Mouse (Mus musculus): ENCODE measurements at regions not wholly inside any gene's neighbourhood (a gene's known extent, or its start where the extent isn't known, plus 50 kb on each side); places are given as distances from the start of the nearest gene placed in this dataset.

DNA sequence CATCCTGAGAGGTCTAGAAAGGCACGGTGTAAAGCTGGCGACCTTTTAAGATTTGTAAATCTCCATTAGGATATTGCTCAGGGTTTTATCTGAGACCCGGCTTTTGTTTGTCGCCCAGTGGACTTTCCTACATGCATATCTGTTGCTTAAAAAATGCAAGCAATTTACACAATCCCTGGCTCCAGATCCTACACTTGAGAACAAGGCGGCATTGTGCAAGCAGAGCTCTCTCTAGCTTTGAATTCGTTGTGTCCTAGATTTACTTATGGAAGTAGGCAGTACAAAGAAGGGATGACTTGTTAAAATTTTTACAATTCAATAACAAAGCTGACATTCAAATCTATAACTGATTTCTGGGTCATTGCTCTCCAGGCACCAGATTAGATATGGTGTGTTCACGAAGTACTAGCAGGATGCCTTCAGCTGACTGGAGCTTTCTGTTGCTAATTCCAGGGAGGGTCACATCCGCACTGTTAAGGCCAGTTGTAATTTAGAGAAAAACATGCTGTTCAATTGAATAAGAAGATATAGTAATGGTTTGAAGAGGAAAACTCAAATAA, 62.2 kb upstream of the Teddm2 start:
- Histone ChIP-seq H3K4me2 (replicated peaks; ENCODE audit: low read depth, low read length) (no peak overlapping the region), H3K27ac (ENCODE audit: low read length) (peak overlapping the region; percentile 77), H3K27me3 (replicated peaks; ENCODE audit: insufficient read depth, low read length) (no peaks in the 10 kb centered on the region), H3K9me3 (ENCODE audit: low read length) (no peaks in the 10 kb centered on the region), H3K9ac (replicated peaks; ENCODE audit: low read depth) (no peak overlapping the region), H3K4me3 (ENCODE audit: low read depth, low read length) (no peak overlapping the region), H3K4me1 (ENCODE audit: insufficient read depth, low read depth, low read length) (peaks cover 8% of the 10 kb centered on the region; the same call in 1 of the 2 replicates), H3K36me3 (ENCODE audit: insufficient read depth, low read length) (no peaks in the 10 kb centered on the region)
- 33% methylated on average over 8 of the region's 8 CpGs for WGBS
- peak; percentile 84 for DNase-seq (ENCODE audit: low spot score)
- TF ChIP-seq CTCF (IDR thresholded peaks at IDR 0.05): no peak
- TF ChIP-seq EP300 (IDR thresholded peaks at IDR 0.05): no peak
- peak; percentile 57 for ATAC-seq

DNA sequence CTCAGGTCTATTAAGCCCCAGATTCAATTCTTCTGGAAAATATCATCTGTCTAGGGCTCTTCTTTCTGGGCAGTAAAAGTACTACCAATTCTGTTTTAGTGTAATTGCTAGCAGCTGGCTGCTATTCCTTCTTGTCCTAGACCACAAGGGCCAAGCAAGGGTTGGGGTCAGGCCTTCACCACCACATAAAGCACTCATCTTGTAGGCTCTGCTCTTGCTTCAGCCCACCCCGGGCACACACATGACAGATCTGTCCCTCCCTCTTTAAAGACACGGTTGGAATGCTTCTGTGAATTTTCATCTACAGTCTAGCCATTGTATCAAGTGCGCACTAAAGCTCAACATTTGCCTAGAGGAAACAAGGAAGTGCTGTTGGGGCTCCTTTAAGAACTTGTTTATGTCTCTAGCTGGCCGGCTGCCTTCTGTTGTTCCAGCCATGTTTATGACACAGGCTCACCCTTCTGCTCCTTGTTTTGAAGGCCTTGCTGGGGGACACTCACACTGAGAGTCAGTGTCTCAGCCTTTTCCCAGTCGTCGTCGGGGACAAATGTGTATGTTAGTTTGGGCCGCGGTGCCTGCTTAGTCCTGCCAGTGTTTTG, 63.8 kb upstream of the Teddm2 start:
- 30% methylated on average over 9 of the region's 9 CpGs for WGBS
- peak; percentile 75 for ATAC-seq

DNA sequence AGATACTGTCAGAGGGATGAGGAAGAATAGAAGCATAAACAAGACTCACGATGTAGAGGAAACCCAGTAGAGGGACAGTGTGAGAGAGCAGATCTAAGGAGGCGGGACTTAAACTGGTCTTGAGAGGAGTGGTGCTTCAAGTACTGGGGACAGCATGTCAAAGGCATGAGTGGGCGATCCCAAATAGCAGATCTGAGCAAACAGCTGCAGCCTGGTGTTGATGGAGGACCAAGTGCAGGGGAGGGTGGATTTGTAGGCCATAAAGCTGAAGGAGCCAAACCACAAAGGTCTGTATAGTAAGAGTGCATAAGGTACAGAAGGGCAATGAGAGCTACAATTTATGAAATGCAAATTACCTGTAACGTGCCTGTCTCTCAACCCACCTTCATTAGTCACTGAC, 69.4 kb upstream of the Teddm2 start:
- Histone ChIP-seq H3K36me3 (ENCODE audit: insufficient read depth, low read length) (no peaks in the 10 kb centered on the region), H3K4me1 (ENCODE audit: insufficient read depth, low read depth, low read length) (no peaks in the 10 kb centered on the region), H3K27ac (ENCODE audit: low read length) (no peak overlapping the region), H3K4me2 (replicated peaks; ENCODE audit: low read depth, low read length) (no peak overlapping the region), H3K4me3 (ENCODE audit: low read depth, low read length) (no peak overlapping the region), H3K27me3 (replicated peaks; ENCODE audit: insufficient read depth, low read length) (no peaks in the 10 kb centered on the region), H3K9me3 (ENCODE audit: low read length) (no peaks in the 10 kb centered on the region), H3K9ac (replicated peaks; ENCODE audit: low read depth) (no peak overlapping the region)
- TF ChIP-seq EP300 (IDR thresholded peaks at IDR 0.05): no peak
- no peak for TF ChIP-seq CTCF (IDR thresholded peaks at IDR 0.05)
- WGBS: 64% methylated on average over 4 of the region's 4 CpGs
- ATAC-seq (no peak), DNase-seq (ENCODE audit: low spot score) (no peak)

More for the DNA sequence above, 63.8 kb upstream of the Teddm2 start:
- H3K27ac ChIP-seq (ENCODE audit: low read length): peak overlapping the region; percentile 68
- peaks cover 8% of the 10 kb centered on the region; the same call in 1 of the 2 replicates for H3K4me1 ChIP-seq (ENCODE audit: insufficient read depth, low read depth, low read length)
- DNase-seq (ENCODE audit: low spot score): peak; percentile 79
- TF ChIP-seq EP300 (IDR thresholded peaks at IDR 0.05) (no peak), CTCF (IDR thresholded peaks at IDR 0.05) (no peak)
- no peak overlapping the region for H3K4me2 ChIP-seq (replicated peaks; ENCODE audit: low read depth, low read length)
- no peak overlapping the region for H3K9ac ChIP-seq (replicated peaks; ENCODE audit: low read depth)
- H3K27me3 ChIP-seq (replicated peaks; ENCODE audit: insufficient read depth, low read length): no peaks in the 10 kb centered on the region
- no peaks in the 10 kb centered on the region for H3K9me3 ChIP-seq (ENCODE audit: low read length)
- H3K36me3 ChIP-seq (ENCODE audit: insufficient read depth, low read length): no peaks in the 10 kb centered on the region
- no peak overlapping the region for H3K4me3 ChIP-seq (ENCODE audit: low read depth, low read length)

GRCm38 (mm10) chr1:153974300-153974699, 74.3 kb upstream of the Teddm2 start:
- Histone ChIP-seq H3K4me3 (ENCODE audit: low read depth, low read length) (no peak overlapping the region), H3K9me3 (ENCODE audit: low read length) (no peaks in the 10 kb centered on the region), H3K36me3 (ENCODE audit: insufficient read depth, low read length) (no peaks in the 10 kb centered on the region), H3K27me3 (replicated peaks; ENCODE audit: insufficient read depth, low read length) (no peaks in the 10 kb centered on the region), H3K9ac (replicated peaks; ENCODE audit: low read depth) (no peak overlapping the region), H3K4me2 (replicated peaks; ENCODE audit: low read depth, low read length) (no peak overlapping the region), H3K4me1 (ENCODE audit: insufficient read depth, low read depth, low read length) (no peaks in the 10 kb centered on the region), H3K27ac (ENCODE audit: low read length) (no peak overlapping the region)
- DNase-seq (ENCODE audit: low spot score): no peak
- WGBS: 50% methylated on average over 1 of the region's 1 CpGs
- ATAC-seq: no peak
- TF ChIP-seq EP300 (IDR thresholded peaks at IDR 0.05): no peak
- no peak for TF ChIP-seq CTCF (IDR thresholded peaks at IDR 0.05)

- H3K27ac ChIP-seq (ENCODE audit: low read length): no peak overlapping the region
- DNase-seq (ENCODE audit: low spot score) (no peak), ATAC-seq (no peak)
- H3K9ac ChIP-seq (replicated peaks; ENCODE audit: low read depth): no peak overlapping the region
- H3K4me2 ChIP-seq (replicated peaks; ENCODE audit: low read depth, low read length): no peak overlapping the region
- H3K36me3 ChIP-seq (ENCODE audit: insufficient read depth, low read length): no peaks in the 10 kb centered on the region
- H3K4me3 ChIP-seq (ENCODE audit: low read depth, low read length): no peak overlapping the region
- 56% methylated on average over 5 of the region's 5 CpGs for WGBS
- H3K4me1 ChIP-seq (ENCODE audit: insufficient read depth, low read depth, low read length): no peaks in the 10 kb centered on the region
- no peaks in the 10 kb centered on the region for H3K9me3 ChIP-seq (ENCODE audit: low read length)
- TF ChIP-seq CTCF (IDR thresholded peaks at IDR 0.05) (no peak), EP300 (IDR thresholded peaks at IDR 0.05) (no peak)
- H3K27me3 ChIP-seq (replicated peaks; ENCODE audit: insufficient read depth, low read length): no peaks in the 10 kb centered on the region
These were observed 78.1 kb upstream of the Teddm2 start for GRCm38 (mm10) chr1:153977963-153978726.

- Histone ChIP-seq H3K27me3 (replicated peaks; ENCODE audit: insufficient read depth, low read length) (no peaks in the 10 kb centered on the region), H3K27ac (ENCODE audit: low read length) (no peak overlapping the region), H3K9me3 (ENCODE audit: low read length) (no peaks in the 10 kb centered on the region), H3K9ac (replicated peaks; ENCODE audit: low read depth) (no peak overlapping the region), H3K4me1 (ENCODE audit: insufficient read depth, low read depth, low read length) (no peaks in the 10 kb centered on the region), H3K4me3 (ENCODE audit: low read depth, low read length) (no peak overlapping the region), H3K36me3 (ENCODE audit: insufficient read depth, low read length) (no peaks in the 10 kb centered on the region), H3K4me2 (replicated peaks; ENCODE audit: low read depth, low read length) (no peak overlapping the region)
- DNase-seq (ENCODE audit: low spot score) (peak; percentile 54), ATAC-seq (peak; percentile 71)
- no peak for TF ChIP-seq CTCF (IDR thresholded peaks at IDR 0.05)
- TF ChIP-seq EP300 (IDR thresholded peaks at IDR 0.05): no peak
- WGBS: 48% methylated on average over 6 of the region's 6 CpGs
These were observed 80.9 kb upstream of the Teddm2 start for GRCm38 (mm10) chr1:153980886-153981285.

Data from lung, postnatal 0 days (tissue).